Mouse (Mus musculus) kidney, adult 8-10 months (tissue): ENCODE data around the gene Timd4.

ENCODE experiments used
- DNase-seq, 2 experiments: peaks; one replicate each; pipeline ENCODE4 v3.0.0; 2022

Timd4 gene

DNA sequence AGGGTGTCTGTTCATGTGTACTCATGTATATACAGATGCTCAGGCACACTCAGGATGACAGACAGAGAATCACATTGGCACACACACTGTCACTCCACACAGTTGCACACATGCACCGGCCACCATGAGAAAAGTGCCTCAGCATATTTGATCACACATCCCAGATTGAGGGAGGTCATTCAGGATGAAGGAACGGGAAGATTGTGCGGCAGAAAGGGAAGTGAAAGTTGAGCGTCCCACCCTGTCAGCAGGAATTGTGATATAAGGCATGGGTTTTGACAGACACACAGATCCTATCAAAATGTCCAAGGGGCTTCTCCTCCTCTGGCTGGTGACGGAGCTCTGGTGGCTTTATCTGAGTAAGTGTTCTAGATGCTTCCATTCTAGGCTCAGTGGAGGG, at the start of gene Timd4:
Timd4 (plus strand) TSS at position 290 of the 400 bp plus-strand sequence.
- DNase-seq: no peak

DNA sequence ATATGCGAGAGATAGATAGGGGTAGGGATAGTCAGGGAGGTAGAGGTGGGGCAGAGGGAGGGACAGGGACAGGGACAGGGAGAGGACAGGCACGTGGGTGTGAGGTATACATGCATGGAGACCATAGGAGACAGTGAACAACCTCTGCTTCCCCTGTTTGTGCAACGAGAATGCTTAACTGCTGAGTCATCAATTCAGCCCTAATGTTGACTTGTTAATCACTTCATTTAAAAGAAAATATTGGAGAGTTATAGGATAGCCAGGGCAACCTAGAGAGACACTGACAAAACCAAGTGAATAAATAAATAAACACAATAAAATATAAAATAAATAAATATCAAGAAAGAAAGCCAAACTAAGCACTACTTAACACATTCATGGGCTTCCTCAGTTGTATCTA, 33.7 kb upstream of the Timd4 start:
- DNase-seq: no peak

DNA sequence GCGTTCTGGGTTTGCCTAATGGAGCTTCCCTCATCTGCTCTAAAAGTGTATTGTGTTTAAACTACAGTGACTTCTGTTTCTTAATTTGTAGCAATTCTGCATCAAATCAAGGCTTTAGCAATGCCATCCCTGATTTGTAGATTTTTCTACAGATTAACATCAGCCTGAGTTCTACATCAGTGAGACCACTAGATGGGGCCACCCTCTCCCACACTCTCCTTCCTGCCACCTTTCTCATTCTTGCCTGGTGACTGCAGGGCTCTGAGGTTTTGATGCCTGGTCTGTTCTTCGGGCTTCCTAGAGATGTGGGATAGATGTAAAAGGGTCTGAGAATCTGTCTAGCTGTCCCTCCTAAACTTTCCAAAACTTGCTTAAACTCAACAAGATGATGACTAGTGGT, 30.8 kb upstream of the Timd4 start:
- DNase-seq: no peak

DNA sequence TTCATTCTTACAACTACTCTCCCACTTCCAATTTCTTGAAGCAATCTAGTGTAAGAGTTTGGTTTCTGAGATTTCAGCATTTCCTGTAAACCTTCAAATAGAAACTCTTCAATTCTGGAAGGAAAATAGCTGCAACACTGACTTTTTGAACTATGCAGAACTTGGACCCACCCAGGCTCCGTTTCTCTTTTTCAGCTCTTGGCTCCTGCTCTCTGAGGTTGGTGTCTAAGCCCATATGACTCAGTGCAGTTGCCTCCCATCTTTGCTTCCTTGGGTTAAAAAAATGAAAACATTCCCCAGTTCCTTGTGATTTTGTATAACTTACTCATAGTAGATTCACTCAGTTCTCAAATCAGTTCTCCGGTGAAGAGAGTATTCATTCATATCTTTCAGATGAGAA, 6.2 kb upstream of the Timd4 start:
- DNase-seq: no peak

DNA sequence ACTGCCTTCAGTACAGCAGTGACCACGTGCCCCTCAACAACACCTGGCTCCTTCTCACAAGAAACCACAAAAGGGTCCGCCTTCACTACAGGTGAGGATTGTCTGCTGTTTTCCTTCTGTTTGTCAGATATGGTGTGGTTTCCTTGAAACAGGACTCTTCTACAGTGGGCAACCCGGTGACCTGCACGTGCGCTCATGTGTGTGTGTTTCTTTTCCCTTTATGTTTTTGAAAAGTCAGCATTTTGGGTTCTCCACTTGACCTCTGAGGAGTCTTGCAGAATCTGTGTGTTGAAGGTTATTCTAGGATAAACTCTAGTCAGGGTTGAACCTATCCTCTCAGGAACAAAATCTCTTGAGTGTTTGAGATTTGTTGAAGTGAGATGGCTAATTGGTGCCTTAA, 7.1 kb downstream of the Timd4 start:
- DNase-seq: no peak

DNA sequence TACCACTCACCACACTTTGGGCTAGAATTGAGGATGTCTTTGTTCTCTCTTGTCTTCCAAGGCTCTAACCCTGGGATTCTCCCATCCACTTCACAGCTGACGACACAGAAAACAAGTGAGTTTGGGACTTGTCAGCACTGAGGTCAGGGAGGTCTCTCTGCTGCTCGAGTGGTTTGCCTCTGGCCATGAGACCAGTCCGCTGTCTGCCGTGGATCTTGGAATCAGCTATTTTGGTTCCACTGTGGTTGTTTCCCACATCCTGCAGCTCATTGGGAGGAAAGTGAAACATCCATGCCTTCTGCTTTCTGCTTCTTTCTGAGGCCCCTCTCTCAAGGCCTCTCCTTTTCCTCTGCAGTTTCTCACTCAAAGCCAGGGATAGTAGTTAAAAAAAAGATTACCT, 9.3 kb downstream of the Timd4 start:
- no peak for DNase-seq

DNA sequence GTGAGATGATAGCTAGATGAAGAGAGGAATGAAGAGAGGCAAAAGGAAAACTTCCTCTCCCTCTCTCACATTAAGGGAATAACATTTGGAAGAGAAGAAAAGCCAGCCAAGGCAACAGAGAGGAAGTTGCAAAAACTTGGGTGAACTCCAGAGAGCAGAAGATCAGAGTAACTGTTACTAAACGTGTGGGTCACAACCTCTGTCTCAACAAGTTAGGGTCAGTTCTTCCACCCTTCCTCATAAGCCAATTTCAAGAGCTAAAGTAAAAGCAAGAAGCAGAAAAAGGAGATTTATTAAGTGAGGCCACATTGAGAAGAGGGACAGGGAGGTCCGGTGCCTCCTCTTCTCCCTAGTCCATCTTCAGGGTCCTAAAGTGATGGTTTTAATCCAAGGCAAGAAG, 19.7 kb downstream of the Timd4 start:
- DNase-seq: no peak

DNA sequence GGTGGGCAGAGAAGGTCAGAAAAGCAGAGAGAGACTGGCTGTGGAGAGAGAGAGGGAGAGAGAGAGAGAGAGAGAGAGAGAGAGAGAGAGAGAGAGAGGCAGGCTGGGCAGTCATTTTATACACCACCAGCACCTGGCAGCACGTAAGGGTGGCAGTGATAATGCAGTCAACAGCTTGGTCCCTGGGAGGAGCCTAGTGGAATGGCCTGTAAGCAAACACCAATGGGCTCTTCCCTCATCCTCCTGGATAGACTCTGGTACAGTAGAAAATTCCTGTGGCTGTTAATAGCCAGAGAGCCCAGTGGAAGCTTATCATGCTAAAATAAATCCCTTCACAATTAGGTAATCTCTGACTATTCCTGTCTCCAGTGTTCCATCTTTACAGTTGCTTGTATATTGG, 24.5 kb downstream of the Timd4 start:
- DNase-seq: no peak

DNA sequence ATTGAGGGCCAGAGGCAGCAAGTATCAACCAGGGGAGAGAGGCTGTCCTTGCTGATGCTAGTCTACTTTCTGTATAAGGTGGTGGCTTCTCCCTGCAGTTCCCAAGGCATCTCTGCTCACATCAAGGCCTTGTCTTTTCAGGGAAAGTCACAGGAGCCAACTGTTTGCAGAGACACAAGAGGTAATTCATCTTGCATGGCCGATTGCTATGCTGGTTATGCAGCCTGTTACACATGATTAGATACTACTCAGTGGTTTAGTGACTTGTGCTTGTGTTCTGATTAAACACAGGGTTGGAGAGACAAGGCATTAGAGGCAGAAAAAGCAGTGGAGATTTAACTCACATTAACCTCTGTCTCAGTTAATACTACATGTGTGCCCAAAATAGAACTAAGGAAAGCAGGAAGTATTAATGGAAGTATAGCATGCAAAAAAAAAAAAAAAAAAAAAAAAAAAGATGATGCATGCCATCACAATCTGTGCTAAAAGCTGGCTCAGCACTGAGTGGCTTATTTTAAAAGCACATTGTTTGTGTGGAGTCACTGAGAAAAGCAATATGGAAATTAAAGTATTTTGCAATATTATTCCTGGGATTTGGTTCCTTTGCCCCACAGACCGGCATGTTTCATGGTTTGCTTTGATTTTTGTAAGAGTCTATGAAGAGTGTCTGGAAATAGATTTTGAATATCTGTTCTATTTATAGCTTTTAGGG, 31.6 kb downstream of the Timd4 start:
- no peak for DNase-seq

DNA sequence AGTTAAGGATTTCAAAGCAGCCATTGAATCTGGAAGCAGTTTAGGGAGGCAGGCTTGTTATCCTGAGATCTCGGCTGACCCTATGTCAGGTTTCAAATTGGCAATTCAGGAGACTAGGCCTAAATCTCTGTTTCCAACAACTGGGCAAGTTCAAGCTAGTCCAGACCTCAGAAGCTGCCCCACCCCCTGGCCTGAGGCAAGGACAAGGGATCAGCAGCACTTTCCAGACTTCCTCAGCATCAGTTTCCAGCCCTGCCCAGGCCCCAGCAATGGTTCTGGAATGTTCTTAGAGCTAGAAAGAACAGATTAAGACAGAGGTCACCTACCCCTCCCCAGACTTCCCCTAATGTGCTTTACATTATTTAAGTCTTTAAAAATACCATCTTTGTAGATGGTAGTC, 36.1 kb downstream of the Timd4 start:
- DNase-seq: peak; percentile 39 to 54

DNA sequence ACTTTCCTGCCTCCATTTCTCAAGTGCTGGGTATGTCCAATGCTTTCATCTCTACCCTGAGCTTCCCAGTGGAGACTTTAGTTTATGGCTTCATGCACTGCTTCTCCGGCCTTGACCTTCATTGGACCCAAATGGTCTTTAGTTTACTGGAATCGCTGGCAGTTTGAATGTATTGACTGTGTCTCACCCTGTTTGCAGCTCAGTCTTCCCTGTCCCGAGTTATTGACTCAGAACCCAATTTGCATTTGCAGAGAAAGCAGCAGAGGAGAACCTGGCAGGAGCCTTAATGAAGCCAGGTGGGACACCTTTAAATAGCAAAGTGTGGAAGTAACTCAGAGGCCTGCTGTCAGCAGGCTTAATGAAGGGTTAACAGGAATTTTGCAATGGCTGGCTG, 37.2 kb downstream of the Timd4 start:
- no peak for DNase-seq

DNA sequence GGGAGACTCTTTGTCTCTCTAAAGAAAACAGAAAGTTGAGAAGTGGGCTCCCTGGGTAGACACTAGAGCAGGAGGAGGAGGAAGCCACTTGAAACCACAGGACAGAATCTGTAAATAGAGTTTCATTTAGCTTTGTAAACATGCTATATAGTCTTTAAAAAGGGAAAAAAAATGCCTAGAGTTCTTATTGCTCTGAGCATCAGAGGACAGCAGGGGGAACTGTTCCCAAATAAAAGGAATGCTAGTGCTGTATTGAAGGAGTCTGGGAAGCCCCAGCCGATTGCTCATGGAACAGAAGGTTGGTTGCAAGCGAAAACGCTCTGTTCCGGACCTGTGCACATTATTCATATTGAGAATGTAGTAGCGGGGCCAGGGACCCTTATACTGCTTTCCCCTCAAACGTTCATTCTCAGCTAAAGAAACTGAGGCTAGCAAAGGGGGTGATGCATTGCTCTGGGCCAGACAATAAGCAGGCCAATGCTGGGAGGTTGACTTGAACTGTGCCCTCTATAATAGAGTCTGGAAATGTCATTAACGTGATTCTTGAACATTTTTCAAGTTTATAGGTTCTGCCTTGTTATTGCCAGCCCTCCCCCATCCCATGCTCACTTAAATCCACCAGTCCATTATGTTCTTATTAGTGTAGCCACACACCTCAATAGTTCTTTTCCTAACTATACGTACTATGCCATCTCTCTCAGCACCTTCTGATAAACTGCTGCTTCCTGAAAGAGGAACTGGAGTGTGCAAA, 37.8 kb downstream of the Timd4 start:
- DNase-seq: no peak

DNA sequence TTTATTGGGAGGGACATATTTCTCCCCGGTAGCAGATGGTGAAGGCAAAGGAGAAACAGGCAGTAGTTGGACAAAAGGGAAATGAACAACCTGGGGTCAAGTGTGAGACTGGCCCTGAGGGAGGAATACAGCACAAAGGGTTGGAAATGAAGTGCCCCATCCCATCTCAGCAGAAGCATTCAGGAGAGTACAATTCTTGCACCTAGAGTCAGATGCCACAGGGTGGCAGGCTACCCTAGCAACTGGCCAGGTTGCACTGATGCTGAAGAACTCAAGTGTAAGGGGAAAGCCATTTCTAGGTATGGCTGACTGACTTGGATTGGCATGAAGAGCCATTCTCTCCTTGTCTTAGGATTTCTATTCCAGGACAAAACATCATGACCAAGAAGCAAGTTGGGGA, 54.2 kb downstream of the Timd4 start:
- peak in 1 of 2 experiments; percentile 4 for DNase-seq

DNA sequence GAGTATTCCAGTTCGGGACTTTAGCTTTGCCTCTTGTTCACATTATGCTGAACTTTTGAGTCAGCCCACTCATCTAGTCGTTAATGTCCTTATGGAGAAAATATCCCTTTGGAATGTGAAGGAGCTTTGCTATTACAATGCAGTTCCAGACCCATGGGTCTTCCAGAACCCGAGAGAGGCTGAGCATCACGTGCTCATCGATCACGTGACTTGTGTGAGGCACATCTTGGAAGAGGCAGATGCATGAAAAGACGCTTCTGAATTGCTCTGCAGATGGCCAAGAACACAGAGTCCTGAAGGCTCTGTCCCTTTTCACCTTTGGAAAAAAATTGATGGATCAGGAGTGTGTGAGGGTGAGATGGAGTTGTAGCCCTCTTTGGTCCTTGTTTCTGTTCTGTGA, 58.0 kb downstream of the Timd4 start:
- DNase-seq: no peak

DNA sequence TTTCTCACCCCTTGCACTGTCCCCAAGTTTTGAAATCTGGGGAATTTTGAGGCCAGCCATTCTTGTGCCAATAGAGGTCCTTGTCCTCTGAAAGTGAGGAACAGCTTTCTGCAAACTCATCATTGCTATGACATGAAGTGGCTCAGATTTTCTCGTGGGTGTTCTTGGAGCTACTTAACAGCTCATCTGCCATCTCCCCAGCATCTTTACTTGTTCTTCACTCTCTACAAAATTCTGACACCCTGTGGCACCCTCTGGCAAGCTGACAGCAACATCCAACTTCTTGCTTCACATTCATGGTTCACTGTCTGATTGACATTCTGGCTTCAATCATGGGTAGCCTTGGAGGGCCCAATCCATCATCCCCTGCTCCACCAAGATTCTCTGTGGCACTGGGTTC, 65.2 kb downstream of the Timd4 start:
- DNase-seq: no peak

DNA sequence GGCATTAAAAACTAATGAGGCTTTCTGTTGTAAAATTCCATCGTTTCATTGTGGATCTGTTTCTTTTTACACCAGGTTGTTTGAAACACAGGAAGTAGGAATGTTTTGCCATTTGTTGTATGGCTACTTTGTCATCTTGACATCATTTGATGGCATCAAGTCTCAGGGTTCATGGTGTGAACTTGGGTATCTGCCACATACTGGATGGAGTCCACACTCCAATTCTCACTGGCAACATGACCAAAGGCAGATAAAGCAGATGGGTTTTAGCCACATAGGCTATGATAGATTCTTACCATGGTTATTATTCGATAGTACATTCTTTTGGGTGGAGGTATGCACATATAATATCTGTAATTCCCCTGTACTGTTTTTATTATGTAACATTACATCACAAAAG, 71.9 kb downstream of the Timd4 start:
- DNase-seq: no peak

DNA sequence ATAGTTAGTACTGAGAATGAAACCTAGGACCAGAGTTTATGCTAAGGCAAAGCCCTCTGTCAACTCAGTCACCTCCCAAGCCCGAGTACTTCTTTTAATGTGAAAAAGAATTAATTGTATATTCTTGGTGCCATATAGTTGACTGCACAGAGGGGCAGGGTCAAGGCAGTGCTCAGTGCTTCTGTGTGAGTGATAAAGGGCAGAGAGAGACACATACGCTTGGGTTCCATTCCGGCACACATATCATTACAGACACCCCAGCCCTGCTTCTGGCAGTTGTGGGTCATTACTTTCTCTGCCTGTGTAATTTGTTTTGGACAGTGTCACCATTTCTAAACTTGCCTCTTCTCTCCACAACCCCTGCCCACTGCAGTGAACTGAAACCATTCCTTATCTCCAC, 78.5 kb downstream of the Timd4 start:
- no peak for DNase-seq
